Mouse (Mus musculus) embryonic stem cell, embryonic (primary cell): Measurements from ENCODE around the gene Sult2a4.
"Not testable (repeated sequence)": the region's sequence is repeated elsewhere in the genome, so short reads cannot be mapped to it uniquely, and the experiment has no call there.

Source experiments
- CTCF ChIA-PET, 4 experiments: fragments of 300-600 bp in 2 of 4; fragments of 350-600 bp in 2 of 4; sonication (Branson Sonifier 250); formaldehyde crosslinking; loops; one replicate each; lab custom pipeline; 2022; ENCODE audit warnings: inconsistent platforms in 2 of 4; lab: Charles Lee
- POLR2A ChIA-PET, 4 experiments: fragments of 300-600 bp in 2 of 4; fragments of 350-600 bp in 2 of 4; sonication (Branson Sonifier 250); formaldehyde crosslinking; loops; one replicate each; lab custom pipeline; 2022; ENCODE audit warnings: antibody characterized with exemption in 4 of 4, inconsistent platforms in 1 of 4; lab: Charles Lee

The Sult2a4 gene

GRCm38 (mm10) chr7:13989507-13989906 is at the start of gene Sult2a4:
Gene Sult2a4 (minus strand): TSS chr7:13989607.
- POLR2A ChIA-PET, CTCF ChIA-PET: not testable (repeated sequence)

DNA sequence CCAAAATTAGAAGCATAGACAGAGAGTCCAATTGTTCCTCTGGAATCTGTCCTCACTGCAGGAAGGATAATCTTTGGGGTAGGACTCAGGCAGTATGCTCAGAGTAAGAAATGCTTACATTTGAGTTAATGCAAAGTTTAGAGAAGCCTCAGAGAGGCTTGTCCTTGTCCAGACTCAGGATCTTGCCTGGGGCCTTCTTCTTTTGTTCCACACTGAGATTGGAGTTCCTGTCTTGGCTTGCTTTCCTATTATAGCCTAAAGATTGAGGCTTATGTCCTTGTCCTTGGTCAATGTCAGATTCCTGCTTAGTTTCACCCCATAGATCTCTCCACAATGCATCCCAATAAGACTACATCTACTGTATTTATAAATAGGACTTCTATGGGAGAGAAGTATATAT is 41.4 kb upstream of the Sult2a4 start:
- CTCF ChIA-PET, POLR2A ChIA-PET: not testable (repeated sequence)

GRCm38 (mm10) chr7:14013083-14013482 is 23.7 kb upstream of the Sult2a4 start:
- ChIA-PET POLR2A (no interaction called here), CTCF (no interaction called here)

GRCm38 (mm10) chr7:14010686-14011085 is 21.3 kb upstream of the Sult2a4 start:
- CTCF ChIA-PET, POLR2A ChIA-PET: not testable (repeated sequence)
